Mouse (Mus musculus) retina, postnatal 7 days (tissue): ENCODE results near the gene Gm5141.
"Not testable (repeated sequence)": the region's sequence is repeated elsewhere in the genome, so short reads cannot be mapped to it uniquely, and the experiment has no call there.

ENCODE experiments used
- DNase-seq: peaks from one replicate; pipeline ENCODE4 v3.0.0-alpha.2; 2012; ENCODE audit warnings: low read depth, low spot score

The Gm5141 gene

DNA sequence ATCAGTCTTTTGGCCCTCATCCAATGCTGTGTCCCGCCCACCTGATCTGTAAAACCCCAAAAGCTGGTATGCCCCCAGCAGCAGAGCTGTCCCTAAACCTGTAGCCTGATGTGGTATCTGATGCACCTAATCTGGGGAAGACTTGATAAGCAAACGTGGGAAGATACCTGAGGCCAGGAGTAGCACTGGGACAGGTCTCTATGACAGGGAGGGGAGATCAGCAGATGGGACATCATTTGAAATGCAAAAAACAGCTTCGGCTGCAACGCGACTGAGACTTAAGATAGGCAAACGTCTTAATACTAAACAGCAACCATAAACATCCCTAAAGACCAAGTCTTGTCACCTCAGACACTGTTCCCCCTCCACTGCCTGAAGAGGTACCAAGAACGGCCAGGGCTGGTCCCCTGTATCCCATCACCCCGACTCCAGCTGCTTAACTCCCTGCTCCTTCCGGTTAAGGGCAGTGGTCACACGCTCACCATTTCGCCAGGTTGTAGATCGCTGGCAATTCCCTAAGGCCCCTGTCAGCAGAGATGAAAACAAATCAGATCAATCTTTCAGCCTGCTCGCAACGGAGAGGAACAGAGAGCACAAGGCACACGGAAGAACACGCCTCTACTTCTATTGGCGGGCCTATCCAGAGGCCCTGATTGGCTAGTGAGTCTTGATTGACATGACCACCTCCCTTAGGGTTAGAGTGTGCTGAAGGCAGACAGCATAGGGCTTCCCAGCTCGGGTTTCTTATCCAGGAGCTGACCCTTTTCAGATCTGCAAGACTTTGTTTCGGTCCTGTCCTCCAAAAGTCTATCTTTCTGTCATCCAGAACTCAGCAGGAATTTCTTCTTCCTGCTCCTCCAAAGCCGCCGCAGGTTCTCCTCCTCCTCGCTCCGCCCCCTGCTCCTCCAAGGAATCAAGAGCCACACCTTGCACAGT lies at the start of gene Gm5141:
TSS of gene Gm5141 (minus strand) at position 610 of the 936 bp plus-strand sequence.
- not testable (repeated sequence) for DNase-seq

DNA sequence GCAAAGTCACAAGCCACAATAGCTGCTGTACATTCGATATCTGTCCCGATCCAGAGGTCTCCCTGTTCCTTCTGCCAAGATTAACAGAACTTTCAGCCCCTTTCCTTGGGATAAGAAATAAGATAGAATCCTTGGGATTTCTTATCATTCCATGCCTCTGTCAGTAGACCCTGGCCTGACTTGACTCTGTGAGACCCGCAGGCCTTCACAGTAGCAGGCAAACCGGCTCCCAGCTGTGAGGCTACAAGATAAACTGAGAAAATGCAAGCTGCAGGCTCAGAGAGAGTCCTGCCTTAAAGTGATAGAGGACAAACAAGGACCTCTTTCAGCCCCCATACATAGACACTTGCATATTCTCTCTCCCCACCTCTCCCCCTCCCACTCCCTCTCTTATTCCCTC lies 47.7 kb upstream of the Gm5141 start:
- no peak for DNase-seq

DNA sequence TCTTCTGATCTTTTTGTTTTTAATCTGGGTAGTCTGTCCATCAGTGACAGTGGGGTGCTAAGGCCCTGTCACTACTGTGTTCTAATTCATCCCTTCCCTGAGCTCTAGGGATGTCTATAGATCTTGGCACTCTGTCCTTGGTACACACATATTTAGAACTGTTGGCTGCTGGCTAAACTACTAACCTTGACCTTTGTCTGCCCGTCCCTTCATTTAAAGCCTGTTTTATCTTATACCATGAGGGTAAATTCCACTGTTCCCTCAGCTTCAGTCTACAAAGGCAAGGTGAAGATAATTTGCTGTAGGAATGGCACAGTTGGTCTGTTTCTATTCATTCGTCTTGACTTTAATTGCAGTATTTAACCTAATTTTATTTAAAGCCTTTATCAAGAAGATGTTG lies 46.6 kb upstream of the Gm5141 start:
- no peak for DNase-seq

DNA sequence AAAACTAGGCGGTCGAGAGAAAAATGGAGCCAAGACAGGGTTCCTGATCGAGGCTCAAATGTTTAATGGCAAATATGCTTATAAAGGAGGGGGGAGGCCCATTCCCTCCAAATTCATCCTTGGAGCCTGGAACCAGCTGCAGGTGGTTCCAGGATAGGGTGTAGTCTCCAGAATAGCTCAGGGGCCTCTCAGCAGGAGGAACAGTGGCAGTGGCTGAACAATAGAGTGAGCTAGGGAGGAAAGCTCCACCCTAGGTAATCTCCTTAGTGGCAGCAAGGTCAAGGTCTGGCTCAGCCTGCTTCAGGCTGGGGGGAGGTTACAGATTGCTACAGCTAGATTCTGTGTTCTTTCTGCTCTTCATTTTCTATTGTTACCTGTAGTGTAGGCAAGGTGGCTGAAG lies 30.1 kb upstream of the Gm5141 start:
- DNase-seq, result not testable (repeated sequence)

DNA sequence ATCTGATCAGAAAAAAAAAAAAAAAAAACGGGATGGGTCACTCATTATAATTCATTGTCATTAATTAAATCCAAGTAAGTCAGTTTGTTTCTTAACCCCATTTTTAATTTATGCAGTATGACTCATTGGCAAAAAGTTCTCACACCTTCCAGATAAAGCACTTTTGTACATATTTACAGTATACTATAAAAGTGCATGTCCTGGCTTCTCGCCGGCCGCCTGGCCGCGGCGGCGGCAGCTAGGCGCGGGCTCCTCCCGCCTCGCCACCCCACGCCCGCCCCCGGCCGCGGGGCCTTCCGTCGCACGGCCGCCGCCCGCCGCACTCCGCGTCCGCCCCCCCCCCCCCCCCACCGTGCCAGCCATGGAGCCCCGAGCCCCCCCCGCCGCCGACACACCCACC lies 27.1 kb upstream of the Gm5141 start:
- no peak for DNase-seq

DNA sequence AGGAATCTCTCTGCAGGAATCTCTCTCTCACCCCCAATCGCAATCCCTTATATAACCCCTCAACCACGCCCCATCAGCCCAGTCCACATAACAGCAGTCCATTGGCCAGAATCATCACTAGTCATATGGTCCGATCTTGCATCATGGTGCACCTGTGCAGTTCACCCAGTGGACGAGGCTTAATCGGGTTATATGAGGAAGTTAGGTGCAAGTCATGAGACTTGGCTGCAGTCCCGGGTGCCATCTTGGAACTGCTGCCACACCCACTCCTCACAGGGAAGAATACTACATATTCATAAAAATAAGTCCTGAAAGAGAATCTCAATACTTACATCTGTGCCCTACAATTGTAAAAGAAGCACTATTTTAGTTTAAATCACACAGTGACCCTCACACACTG lies 22.4 kb upstream of the Gm5141 start:
- DNase-seq, result not testable (repeated sequence)

DNA sequence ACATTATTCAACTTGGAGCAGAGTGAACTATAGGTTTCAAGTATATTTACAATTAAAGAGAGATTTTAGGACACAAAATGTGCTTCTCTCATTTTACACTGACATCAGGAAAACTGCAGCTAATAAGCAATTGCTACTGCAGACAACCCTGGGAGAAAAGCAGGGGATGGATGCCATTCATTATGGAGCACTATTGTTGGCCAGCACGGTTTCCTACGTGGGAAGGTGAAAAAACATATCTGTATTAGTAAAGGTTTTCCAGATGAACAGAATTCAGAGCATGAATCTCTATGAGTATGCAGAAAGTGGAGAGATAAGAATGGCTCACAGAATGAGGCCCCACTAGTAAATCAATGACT lies 506 bp upstream of the Gm5141 start:
- not testable (repeated sequence) for DNase-seq

DNA sequence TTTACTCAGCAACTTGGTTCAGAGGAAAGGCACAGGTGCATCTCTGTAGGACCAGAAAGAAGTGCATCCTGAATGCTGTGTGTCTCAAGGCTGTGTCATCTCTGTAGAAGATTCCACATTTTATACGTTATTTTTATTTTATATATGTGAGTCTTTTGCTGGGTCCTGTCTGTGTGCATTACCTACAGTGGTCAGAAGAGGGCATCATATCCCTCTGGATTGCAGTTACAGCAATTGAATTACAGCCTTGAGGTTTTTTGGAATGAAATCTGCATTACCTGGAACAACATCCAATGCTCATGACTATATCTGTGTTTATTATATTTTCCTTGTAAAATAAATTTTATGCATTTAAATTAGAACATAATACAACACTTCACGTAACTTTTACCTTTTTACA lies 21.8 kb downstream of the Gm5141 start:
- DNase-seq, result not testable (repeated sequence)

DNA sequence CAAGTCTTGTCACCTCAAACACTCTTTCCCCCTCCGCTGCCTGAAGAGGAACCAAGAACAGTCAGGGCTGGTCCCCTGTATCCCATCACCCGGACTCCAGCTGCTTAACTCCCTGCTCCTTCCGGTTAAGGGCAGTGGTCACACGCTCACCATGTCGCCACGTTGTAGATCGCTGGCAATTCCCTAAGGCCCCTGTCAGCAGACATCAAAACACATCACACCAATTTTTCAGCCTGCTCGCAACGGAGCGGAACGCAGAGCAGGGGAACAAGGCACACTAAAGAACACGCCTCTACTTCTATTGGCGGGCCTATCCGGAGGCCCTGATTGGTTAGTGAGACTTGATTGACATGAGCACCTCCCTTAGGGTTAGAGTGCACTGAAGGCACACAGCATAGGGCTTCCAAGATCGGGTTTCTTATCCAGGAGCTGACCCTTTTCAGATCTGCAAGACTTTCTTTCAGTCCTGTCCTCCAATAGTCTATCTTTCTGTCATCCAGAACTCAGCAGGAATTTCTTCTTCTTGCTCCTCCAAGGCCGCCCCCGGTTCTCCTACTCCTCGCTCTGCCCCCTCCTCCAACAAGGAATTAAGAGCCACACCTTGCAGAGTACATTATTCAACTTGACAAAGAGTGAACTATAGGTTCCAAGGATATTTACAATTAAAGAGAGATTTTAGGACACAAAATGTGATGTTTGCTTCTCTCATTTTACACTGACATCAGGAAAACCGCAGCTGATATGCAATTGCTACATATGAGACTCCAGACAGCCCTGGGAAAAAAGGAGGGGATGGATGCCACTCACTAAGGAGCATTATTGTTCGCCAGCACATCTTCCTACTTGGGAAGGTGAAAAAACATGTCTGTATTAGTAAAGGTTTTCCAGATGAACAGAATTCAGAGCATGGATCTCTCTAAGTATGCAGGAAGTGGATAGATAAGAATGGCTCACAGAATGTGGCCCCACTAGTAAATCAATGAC lies 24.9 kb downstream of the Gm5141 start, which contains the start of gene Platr25:
TSS of gene Platr25 (minus strand) at position 278 of the 984 bp plus-strand sequence.
- not testable (repeated sequence) for DNase-seq

DNA sequence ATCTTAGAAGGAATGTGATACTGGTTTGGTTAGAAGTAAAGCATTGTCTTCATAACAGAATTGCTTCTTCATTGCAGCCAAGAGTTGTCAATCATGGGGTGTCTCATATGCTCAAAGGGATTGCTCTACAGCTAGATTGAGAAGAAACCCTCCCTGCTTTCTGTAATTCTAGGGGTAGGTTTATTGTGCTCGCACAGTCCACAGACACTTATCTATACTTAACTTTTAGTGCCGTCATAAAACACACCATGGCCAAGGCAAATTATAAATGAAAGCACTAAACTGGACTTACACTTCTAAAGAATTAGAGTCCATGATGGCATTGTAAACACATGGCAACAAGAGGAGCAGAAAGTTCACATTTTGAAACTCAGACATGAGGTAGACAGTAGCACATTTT lies 52.3 kb downstream of the Gm5141 start:
- no peak for DNase-seq
